Mouse (Mus musculus): ENCODE results near the gene Olfm2. TPM values are rescaled to one million over a fixed set of nuclear protein-coding genes. Genes with fewer than 3 reads are reported as not detected.

Gene Olfm2
- polyA plus RNA-seq, 1 experiment from 2014 or later = 13.8 TPM

GRCm38 (mm10) chr9:20631332-20631731 lies 114.8 kb downstream of the Olfm2 start:
- no peaks in the 10 kb centered on the region; the same call in 1 of the 2 replicates for H3K36me3 ChIP-seq
- no peak overlapping the region for H3K9ac ChIP-seq
- no peak for ATAC-seq (ENCODE audit: insufficient number of reproducible peaks, low FRiP score, low TSS enrichment, low read depth)
- no peak overlapping the region for H3K4me3 ChIP-seq (replicated peaks)
- H3K27ac ChIP-seq (replicated peaks) = no peak overlapping the region
- H3K9me3 ChIP-seq (replicated peaks) = no peaks in the 10 kb centered on the region
- H3K4me1 ChIP-seq = no peaks in the 10 kb centered on the region
- WGBS = 94% methylated on average over 2 of the region's 2 CpGs
- no peak overlapping the region for H3K4me2 ChIP-seq (replicated peaks)
- H3K27me3 ChIP-seq = no peaks in the 10 kb centered on the region

Other genes starting within 250 kb of the Olfm2 start
- gene Zfp266, start 224.9 kb downstream of the Olfm2 start, polyA plus RNA-seq (2015; fragmentation: Nextera tagmentation; extraction: Ambion mirVana) = 105 and 114 TPM in 2 replicates
- 18.0 and 20.4 TPM in 2 replicates for gene Zfp846, start 165.1 kb downstream of the Olfm2 start, polyA plus RNA-seq (2015; fragmentation: Nextera tagmentation; extraction: Ambion mirVana)
- gene Ubl5, start 103.5 kb downstream of the Olfm2 start, polyA plus RNA-seq (2015; fragmentation: Nextera tagmentation; extraction: Ambion mirVana) = 396 and 416 TPM in 2 replicates
- 18.7 and 19.8 TPM in 2 replicates for gene Fbxl12, start 101.6 kb downstream of the Olfm2 start, polyA plus RNA-seq (2015; fragmentation: Nextera tagmentation; extraction: Ambion mirVana)
- 47.7 and 49.5 TPM in 2 replicates for gene Pin1, start 94.3 kb downstream of the Olfm2 start, polyA plus RNA-seq (2015; fragmentation: Nextera tagmentation; extraction: Ambion mirVana)
- 5.9 and 6.8 TPM in 2 replicates for gene Col5a3, start 68.7 kb upstream of the Olfm2 start, polyA plus RNA-seq (2015; fragmentation: Nextera tagmentation; extraction: Ambion mirVana)
- gene Rdh8, start 72.2 kb upstream of the Olfm2 start, polyA plus RNA-seq (2015; fragmentation: Nextera tagmentation; extraction: Ambion mirVana) = not detected in 2 replicates
- gene A230050P20Rik, start 122.3 kb upstream of the Olfm2 start, polyA plus RNA-seq (2015; fragmentation: Nextera tagmentation; extraction: Ambion mirVana) = 16.5 and 18.4 TPM in 2 replicates
- gene Angptl6, start 133.4 kb upstream of the Olfm2 start, polyA plus RNA-seq (2015; fragmentation: Nextera tagmentation; extraction: Ambion mirVana) = 5.0 and 5.4 TPM in 2 replicates
- gene Ppan, start 141.8 kb upstream of the Olfm2 start, polyA plus RNA-seq (2015; fragmentation: Nextera tagmentation; extraction: Ambion mirVana) = 83.2 and 89.9 TPM in 2 replicates
- 305 and 312 TPM in 2 replicates for gene Eif3g, start 152.3 kb upstream of the Olfm2 start, polyA plus RNA-seq (2015; fragmentation: Nextera tagmentation; extraction: Ambion mirVana)
- 77.2 and 78.4 TPM in 2 replicates for gene Dnmt1, start 213.5 kb upstream of the Olfm2 start, polyA plus RNA-seq (2015; fragmentation: Nextera tagmentation; extraction: Ambion mirVana)
- 61.8 and 68.5 TPM in 2 replicates for gene S1pr2, start 230.4 kb upstream of the Olfm2 start, polyA plus RNA-seq (2015; fragmentation: Nextera tagmentation; extraction: Ambion mirVana)